Mouse (Mus musculus) granulocyte monocyte progenitor cell, adult 5-6 weeks (primary cell): Measurements from ENCODE around the gene Mlkl. TPM values are rescaled to one million over a fixed set of nuclear protein-coding genes. Genes with fewer than 3 reads are reported as not detected.

Source experiments
- ATAC-seq: replicated peaks from 2 replicates; pipeline ENCODE4 v1.8.0; 2016; ENCODE audit warnings: mild to moderate bottlenecking, moderate TSS enrichment, inconsistent platforms; ENCODE audit not compliant: poor library complexity, severe bottlenecking
- total RNA-seq, 2 experiments: library from RNA; stranded (forward) in 1 of 2; stranded (reverse) in 1 of 2; fragments of 200-712, 200-1000 nt in 1 of 2; fragments of >200 nt in 1 of 2; fragmentation: Nextera tagmentation in 1 of 2; gene quantifications; 2 replicates each; pipeline ENCODE4 v1.2.3; 2014 to 2017

The Mlkl gene
- total RNA-seq (2014; fragmentation: Nextera tagmentation) (69.6 and 84.6 TPM in 2 replicates), total RNA-seq (2017) (79.5 and 106 TPM in 2 replicates)

DNA sequence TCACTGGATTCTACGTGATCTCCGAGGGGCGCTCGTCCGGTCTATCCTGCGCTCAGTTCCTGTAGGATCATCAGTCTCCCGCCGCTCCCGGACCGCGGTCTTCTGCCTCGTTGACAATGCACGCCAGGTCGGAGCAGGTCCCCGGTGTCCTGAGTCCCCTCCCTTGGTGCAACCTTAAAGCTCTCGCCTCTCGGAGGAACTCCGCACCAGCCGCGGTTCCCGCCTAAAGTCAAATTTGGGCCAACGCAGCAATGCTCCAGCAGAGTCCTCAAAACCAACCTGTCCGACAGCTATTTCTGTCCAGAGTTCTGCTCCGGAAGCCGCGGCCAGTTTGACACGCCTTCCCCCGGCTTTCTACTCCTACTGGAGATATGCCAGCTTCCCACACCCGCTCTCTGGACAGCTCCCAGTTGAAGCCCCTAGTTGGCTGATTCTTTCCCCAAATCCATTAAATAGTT is at the start of gene Mlkl:
Gene Mlkl (minus strand): TSS at position 288 of the 458 bp plus-strand sequence.
- ATAC-seq: peak; percentile 60

DNA sequence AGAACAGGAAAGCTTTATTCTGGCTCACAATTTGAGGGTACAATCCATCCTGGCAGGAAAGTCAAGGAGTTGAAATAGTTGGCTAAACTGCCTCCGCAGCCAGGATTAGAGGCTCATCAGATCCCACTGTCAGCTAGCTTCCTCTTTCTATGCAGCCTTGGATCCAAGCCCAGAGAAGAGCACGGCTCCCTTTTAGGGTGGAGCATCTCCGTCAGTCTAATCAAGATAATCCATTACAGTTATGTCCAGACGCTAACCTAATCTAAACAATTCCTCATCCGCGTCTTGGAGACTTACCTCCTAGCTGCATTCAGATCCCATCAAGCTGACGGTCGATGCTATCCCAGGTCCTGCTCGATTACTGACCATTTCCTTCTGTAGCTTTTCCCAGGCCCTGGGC is 47.9 kb upstream of the Mlkl start:
- 0 out of 2 replicates have a peak, but pooled peaks have one; percentile 40 for ATAC-seq

DNA sequence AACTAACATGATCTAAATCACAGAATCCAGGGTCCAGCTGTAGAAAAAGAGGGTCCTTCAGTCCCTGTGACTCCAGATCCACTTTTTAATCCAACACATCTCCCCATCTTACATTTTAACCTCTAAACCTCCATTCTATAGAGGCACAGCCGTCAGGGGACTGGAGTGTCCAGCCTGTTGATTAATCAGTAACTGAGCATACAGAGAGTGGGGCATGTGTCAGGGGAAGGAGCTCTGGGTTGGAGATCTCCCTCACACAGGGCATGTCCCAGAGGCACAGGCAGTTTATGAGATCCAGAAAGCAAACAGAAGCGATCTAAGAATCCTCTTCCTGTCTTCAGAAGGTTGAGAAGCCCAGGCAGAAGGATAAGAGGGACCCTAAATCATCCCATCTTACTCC is 46.7 kb upstream of the Mlkl start:
- no peak for ATAC-seq

DNA sequence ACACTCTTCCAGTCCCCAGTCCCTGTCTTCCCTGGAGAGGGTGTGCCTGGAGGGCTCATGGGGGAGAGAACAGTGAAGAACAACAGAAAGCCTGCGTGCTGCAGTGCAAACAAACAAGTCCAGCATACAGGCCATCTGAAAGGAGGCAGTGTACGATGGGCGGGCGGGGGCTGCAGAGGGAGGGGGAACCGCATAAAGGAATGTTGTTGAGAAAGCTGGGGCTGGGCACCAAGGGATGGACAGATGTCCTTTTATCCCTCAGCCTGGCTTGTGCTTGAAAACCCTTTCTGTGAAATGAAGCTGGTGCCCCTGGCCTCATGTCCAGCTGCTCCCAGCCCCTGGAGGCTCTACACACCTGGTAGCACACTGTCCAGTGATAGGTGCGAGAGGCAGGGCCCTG is 37.2 kb upstream of the Mlkl start:
- no peak for ATAC-seq

DNA sequence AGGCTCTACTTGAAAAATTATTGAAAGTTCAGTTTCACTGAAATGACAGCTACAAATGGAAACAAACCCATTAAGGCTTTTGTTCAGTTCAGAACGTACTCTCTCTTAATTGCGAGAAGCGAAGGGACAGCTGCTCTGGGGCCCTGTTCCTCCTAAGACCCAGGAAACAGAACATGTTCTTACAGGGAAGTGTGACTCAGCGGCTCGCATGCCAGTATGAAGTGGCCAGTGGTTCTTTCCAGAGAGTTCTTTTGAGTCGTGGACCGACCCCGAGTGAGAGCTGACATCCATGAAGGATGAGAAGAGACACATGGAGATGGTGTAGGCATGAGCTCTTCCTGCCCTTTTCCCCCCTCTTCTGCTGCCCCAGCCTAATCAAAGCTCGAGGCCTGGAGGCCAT is 31.7 kb upstream of the Mlkl start:
- ATAC-seq: no peak

DNA sequence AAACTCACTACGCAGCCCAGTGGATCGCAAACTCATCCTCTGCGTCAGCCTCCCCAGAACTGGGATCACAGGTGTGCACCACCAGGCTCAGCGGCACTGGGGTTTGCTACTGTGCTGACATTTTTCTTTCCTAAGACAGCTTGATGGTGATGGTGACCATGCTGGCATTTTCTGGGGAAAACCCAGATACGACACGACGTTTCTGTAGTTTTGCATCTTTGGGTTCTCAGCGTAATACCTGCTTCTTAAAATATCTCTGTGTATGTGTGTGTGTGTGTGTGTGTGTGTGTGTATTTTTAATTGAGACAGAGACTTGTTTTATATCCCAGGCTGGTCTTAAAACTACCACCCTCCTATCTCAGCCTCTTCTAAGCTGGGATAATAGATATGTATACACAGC is 29.4 kb upstream of the Mlkl start:
- no peak for ATAC-seq

DNA sequence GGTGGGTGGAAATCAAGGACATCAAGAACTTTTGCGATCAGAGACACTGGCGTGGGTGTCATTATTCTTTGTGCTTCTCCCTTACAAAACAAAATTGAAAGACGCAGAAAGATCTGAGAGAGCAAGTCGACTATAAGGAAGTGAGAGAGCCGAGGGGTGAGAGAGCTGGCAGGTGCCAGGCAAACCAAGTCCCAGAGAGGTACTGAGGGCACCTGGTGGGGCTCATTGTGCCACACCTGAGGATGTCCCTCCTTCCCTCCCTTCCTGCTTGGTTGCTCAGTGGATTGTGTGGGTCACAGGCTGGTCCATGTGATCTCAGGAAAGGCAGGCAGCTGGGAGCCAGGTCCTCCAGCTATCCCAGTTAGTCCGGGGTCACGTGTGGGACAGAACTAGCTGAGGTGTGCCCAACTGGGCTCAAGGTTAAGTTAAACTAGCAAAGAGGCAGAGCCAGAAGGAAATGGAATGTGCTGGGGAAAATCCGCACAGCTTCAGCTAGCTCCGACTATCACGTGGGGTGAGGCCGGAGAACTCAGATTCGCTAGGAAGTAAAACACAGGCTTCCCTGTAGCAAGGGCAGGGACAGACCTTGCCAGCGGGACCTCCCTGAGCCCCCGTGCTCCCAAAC is 28.7 kb upstream of the Mlkl start:
- no peak; the same call in 1 of the 2 replicates for ATAC-seq

DNA sequence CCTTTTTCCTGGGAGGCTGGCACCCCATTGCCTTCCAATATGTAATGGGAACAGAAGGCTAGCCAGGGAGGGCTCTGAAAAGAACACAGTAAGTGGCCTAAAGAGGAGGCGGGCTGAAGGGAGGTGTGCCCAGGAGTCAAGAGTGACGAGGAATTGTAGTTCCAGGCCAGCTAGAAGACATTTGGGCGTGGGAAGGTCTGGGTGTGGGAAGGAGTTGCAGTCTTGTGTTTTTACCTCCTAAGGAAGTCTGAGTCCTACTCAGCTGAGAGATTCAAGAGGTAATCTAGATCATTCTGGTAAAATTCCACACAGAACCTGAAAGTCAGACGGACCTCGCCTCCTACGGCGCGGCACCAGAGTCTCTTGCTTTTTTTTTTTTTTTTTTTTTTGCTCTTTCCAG is 25.5 kb upstream of the Mlkl start:
- ATAC-seq: no peak

DNA sequence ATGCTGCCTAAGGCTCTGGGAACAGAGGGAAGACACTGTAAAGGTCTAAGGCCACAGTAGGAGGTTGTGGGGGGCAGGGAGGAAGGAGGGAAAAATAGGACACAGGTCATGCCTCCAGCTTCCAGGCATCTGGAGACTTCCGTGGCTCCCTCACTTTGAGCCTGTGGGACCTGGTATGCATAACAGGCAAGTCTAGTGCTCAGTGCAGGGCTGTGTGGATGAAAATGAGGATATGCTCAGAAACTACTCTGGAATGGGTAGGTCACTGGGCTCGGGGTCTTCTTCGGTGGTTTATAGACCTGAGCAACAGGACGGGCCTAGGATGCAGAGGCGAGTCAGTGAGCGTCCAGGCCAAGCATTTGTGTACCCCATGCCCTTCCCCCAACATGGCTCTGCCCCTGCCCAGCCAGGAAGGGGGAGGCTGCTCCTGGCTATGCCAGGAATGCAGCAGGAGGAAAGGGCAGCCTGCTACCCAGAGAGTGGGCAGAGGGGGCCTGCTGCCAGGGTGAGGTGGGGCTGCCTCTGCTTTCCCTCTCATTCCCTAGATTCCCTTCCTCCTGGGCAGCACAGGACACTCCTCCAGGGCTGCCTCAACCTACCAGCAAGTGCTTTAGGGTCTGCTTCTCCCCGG is 22.7 kb upstream of the Mlkl start:
- no peak for ATAC-seq

DNA sequence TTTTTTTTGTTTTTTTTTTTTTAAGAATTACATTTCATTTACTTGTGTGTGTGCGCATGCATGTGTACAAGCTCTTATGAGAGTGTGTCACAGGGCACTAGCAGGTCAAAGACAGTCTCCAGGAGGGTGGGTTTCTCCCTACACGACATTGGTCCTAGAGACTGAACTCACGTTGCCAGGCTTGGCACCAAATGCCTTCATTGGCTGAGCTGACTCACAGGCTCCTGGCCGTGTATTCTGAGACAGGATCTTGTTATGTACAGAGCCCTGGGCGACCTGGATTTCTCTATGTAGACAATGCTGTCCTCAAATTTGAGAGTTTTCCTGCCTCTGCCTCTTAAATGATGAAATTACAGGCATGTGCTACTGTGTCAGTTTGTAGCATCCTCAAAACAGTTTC is 22.0 kb upstream of the Mlkl start:
- no peak for ATAC-seq

DNA sequence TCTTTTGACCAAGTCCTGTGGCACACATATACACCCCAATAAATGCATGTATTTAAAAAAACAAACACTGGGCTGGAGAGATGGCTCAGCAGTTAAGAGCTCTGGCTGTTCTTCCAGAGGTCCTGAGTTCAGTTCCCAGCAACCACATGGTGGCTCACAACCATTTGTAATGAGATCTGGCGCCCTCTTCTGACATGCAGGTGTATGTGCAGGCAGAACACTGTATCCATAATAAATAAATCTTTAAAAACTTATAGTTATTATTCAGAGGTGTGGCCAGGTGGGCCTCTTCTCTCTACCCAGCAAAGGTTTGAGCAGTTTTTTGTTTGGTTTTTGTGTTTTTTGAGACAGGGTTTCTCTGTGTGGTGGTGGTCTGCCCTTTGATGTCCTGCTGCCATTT is 20.9 kb upstream of the Mlkl start:
- no peak for ATAC-seq

DNA sequence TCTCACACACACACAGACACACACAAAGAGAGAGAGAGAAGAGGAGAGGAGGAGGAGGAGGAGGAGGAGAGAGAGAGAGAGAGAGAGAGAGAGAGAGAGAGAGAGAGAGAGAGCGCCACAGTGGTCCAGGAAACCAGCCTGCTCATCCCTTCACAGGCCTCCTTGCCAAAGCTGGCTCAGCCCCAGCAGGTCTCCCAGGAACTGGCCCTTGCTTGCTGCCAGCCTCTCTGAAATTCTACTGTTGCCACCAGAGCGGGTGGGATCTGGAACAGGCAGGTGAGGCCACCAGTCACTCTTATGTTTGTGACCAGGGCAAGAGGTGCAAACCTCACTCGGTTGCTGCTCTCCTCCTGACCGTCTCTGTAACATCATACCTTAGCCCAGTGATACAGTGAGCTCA is 19.5 kb upstream of the Mlkl start:
- no peak for ATAC-seq

DNA sequence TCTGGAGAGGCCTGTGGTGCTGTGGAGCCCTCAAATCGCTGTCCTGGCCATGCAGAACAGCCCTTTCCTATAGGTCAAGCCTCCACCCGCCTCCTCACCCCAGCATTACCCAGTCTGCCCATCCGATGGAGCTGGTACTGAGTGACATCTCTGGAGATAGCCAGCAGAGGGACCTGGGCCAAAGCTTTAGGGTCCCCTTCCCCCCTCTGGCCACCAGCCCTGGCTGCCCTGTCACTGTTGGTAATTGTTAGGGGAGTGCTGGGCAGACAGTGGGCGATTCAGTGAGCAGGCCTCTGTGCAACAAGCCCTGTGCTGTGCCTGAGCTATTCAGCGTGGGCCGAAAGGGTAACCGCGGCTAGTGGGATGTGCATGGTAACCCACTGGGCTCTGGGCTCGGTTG is 15.5 kb upstream of the Mlkl start:
- no peak for ATAC-seq

DNA sequence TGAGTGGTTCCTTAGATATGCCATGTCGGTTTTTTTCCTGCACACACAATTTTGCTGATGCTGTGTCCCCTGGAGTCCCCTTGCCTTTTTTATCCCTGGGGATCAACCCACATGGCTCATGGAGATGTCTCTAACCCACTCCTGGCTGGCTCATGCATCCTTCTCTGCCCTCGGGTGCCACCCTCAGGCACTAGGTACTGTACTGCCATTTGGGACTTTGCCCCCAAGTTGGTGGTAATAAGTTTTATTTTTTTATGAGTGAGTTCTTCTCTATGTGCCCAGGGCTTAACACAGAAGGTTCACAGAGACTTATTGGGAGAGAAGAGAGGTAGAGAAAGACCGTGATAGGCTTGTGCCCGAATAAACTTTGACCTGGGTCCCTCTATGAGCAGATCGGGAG is 14.3 kb upstream of the Mlkl start:
- no peak for ATAC-seq

DNA sequence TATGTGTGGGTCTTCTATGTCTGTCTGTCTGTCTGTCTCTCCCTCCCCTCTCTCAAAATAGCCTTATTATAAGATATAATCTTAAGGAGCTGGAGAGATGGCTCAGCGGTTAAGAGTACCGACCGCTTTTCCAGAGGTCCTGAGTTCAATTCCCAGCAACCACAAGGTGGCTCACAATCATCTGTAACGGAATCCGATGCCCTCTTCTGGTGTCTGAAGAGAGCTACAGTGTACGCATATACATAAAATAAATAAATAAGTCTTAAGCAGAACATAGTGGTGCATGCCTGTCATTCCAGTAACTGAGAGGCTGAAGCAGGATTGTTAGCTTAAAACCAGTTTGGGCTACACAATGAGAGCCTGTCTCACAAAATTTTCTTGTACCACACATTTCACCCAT is 12.6 kb upstream of the Mlkl start:
- no peak for ATAC-seq

DNA sequence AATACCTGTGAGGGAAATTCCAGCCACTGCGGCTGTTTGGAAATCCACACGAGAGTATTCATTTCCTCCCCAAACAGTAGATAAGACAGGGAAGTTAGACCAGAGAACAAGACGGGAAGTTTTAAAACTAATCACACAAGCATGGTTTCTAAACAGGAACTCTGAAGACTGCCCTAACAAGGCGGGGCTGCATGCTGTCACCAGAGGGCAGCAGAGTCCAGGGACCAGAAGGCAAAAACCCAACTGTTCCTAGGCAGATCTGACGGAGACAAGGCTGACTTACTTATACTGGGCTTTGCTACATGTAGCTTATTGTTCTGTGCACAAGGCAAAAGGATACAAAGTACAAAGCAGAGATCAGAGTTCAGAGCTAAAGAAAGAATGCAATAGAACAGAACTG is 5.2 kb upstream of the Mlkl start:
- peak; percentile 81 for ATAC-seq

DNA sequence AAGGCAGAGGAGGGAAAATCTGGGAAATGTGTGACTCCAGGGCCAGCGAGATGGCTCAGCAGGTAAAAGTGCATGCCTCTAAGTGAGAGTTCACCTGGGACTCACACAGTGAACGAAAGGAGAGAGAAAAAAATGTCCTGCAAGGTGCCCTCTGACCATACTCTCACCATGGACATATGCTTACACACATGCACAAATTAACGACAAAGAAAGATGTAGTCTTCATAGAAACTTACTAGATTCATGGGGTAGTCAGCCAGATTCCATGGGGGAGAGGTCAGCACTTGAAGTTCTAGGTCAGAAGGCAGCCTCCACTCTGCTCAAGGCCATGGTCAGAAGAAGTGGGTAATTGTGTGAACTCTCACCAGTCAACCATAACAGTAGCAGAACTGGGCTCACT is 2.2 kb upstream of the Mlkl start:
- ATAC-seq: no peak

DNA sequence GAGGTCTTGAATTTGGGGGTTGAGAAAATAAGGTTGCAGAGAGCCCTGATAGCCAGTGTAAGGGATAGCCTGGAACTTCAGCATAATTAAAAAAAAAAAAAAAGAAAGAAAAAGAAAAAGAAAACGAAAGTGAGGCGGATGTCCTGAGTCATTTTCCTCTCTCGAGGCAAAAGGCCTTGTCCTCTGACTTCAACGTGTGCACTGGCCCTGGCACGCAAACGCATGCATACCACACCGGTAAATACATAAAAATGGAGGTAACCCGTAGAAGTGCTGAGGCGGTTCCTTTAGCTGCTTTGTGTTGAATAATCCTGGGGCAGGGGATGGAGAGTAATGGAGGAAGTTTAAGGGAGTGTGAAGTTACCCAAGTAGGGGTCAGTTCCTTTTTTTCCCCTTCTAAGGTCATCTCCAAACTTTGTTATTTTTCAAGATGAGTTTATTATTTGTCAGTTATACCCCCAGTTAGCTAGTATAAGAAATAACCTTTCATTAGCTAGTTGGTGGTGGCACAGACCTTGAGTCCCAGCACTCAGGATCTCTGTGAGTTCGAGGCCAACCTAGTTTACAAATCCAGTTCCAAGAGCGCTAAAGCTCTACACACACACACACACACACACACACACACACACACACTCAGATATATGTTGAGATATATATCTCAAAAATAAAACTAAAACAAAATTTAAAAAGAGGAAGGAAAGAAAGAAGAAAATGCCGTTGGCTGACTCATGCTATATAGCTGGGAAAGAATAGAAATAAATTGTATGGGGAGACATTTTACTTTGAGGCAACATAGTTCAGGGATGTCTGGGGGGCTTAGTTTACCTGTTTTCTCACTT is 612 bp upstream of the Mlkl start:
- peak; percentile 57 for ATAC-seq

DNA sequence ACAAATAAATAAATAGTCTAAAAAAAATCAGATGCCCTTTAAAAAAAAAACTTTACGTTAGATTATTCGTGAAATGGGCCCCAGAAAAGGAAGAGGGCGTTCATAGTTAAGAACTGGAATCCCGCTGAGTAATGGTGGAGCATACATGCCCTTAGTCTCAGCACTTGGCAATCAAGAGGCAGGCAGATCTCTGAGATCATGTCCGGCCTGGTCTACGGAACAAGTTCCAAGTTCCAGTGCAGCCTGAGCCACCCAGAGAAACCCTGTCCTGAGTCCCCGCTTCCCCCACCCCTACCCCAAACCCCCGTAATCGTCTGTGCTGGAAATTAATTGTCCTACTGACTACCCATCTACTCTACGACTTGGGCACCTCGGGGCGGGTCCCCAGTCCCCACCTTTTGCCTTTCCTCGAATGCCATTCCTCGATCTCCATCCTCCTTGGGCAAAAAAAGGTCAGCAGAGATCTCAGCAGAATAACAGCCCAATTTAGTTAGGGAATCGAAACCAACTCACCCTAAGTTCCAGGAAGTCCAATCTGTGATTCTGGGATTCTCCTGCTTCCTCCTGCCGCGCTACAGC is 577 bp downstream of the Mlkl start:
- peak; percentile 52 for ATAC-seq

DNA sequence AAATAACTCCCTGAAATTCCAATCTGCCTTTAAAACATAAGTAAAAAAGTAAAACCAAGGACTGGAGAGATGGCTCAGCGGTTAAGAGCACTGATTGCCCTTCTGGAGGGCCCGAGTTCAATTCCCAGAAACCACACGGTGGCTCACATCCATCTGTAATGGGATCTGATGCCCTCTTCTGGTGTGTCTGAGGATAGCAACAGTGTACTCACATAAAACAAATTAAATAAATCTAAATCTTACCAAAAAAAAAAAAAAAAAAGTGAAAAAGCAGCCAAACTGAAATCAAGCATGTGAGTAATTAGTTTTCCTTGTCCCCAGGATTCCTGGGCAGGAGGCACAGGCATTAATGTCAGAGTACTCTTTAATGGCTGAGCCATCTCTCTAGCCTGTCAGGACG is 1.3 kb downstream of the Mlkl start:
- no peak for ATAC-seq

DNA sequence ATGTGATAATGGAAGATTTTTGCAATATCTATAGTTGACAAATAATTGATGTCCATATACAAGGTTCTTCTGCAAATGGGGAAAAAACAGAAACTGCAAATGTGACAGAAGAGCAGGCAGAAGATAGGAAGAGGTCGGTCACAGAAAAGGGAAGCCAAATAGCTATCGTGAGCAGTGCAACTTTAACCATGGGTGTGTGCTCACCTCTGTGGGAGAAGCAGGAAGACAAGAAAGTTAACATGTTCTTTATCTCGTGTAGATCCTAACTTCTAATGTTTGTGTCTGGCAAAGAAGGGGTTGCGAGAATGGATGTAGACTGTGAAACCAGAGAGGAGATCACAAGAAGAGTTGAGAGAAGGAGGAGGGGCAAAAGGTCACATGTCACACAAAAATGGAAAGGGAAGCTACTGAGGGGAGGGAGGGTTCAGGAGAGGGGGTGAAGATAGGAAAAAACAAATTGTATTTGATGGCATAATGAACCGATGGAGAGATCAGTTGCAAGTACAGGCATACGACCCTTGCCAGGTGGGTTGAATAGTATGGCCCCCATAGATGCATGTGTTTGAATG is 12.7 kb downstream of the Mlkl start:
- peak; percentile 44; the same call in 1 of the 2 replicates for ATAC-seq
